Mouse (Mus musculus): ENCODE measurements around the gene Eaf2. TPM values are rescaled to one million over a fixed set of nuclear protein-coding genes. Genes with fewer than 3 reads are reported as not detected.

Eaf2 gene
- total and polyA plus RNA-seq, 3 experiments, result 3.5 to 7.4 (median 5.0) TPM

GRCm38 (mm10) chr16:36821474-36821873 lies 53.3 kb downstream of the Eaf2 start (continued):
- TF ChIP-seq EP300 (IDR thresholded peaks at IDR 0.05; ENCODE audit: low read length) (peak; percentile 82), MEF2A (IDR thresholded peaks at IDR 0.05; ENCODE audit: borderline replicate concordance, low read depth, low read length) (0 out of 2 replicates have a peak, but pooled peaks have one; percentile 64), HCFC1 (IDR thresholded peaks at IDR 0.05; ENCODE audit: low read depth, low read length) (peak; percentile 54), ELF1 (IDR thresholded peaks at IDR 0.05; ENCODE audit: low read depth, low read length) (peak; percentile 71), POLR2A (IDR thresholded peaks at IDR 0.05; ENCODE audit: low read depth, low read length) (peak; percentile 64), UBTF (IDR thresholded peaks at IDR 0.05; ENCODE audit: low read depth, low read length) (no peak), USF2 (conservative IDR thresholded peaks at IDR 0.05; ENCODE audit: low read depth, low read length) (no peak)

DNA sequence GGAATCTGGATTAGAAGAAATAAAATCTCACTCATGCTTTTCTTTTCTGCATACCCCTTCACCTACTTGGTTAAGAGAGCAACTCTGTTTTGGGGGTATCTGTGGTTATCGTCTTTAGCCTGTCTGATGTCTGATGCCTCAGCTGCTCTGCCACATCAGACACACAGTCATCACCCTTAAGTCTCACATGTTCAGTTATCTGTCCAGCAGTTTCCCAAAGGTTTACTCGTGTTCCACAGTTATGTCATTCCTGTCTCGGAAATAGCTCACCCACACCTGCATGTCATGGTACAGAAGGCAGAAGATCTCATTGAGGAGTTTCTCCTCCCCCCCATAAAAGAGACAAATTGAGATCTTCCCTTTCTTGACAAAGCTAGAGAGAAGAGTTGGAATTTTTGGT lies 54.1 kb downstream of the Eaf2 start:
- dilution Hi-C loops (cut with MboI; ENCODE audit: extremely low pct_ligation_motif_present, extremely low pct_unique_long_range_greater_than_20kb, low sequenced_read_pairs), result no loop called here
- H3K4me1 ChIP-seq (ENCODE audit: control insufficient read depth in 1 of 2, insufficient read depth in 2 of 2), result peaks cover 5 to 27% of the 10 kb centered on the region in 2 experiments
- H3K27ac ChIP-seq (ENCODE audit: insufficient read depth, low read depth), result no peak overlapping the region
- in situ Hi-C loops (cut with MboI; ENCODE audit: low pct_ligation_motif_present, low pct_unique_long_range_greater_than_20kb, low sequenced_read_pairs), result no loop called here
- peak overlapping the region; percentile 60 for H3K9ac ChIP-seq (ENCODE audit: insufficient read depth, low read depth)
- H3K4me3 ChIP-seq (replicated peaks in 1 of 3; ENCODE audit: low read depth in 2 of 3, low read length in 2 of 3, poor library complexity in 1 of 3), result no peak overlapping the region
- H3K27me3 ChIP-seq (replicated peaks), result no peaks in the 10 kb centered on the region
- no peaks in the 10 kb centered on the region for H3K36me3 ChIP-seq (replicated peaks in 1 of 2; ENCODE audit: control insufficient read depth in 1 of 2, insufficient read depth in 1 of 2, low read length in 1 of 2)
- peak overlapping the region; percentile 99 for H3K4me2 ChIP-seq (ENCODE audit: insufficient read depth, low read depth, poor library complexity, severe bottlenecking)
- no peaks in the 10 kb centered on the region for H3K9me3 ChIP-seq (replicated peaks; ENCODE audit: low read length)
- TF ChIP-seq SIN3A (IDR thresholded peaks at IDR 0.05; ENCODE audit: low read length) (no peak), EP300 (IDR thresholded peaks at IDR 0.05; ENCODE audit: low read length) (peak; percentile 71), MEF2A (IDR thresholded peaks at IDR 0.05; ENCODE audit: borderline replicate concordance, low read depth, low read length) (peak; percentile 74; the same call in 1 of the 2 replicates), CTCF (conservative IDR thresholded peaks at IDR 0.05 in 1 of 2, IDR thresholded peaks at IDR 0.05 in 1 of 2; ENCODE audit: low read depth in 2 of 2, low read length in 2 of 2) (no peak), BHLHE40 (IDR thresholded peaks at IDR 0.05; ENCODE audit: low read depth, low read length) (peak; percentile 79), ETS1 (conservative IDR thresholded peaks at IDR 0.05; ENCODE audit: low read depth, low read length) (peak; percentile 93), ZNF384 (IDR thresholded peaks at IDR 0.05; ENCODE audit: low read depth, low read length) (no peak), MAX (IDR thresholded peaks at IDR 0.05; ENCODE audit: low read length) (peak; percentile 23; the same call in 1 of the 2 replicates), IRF4 (IDR thresholded peaks at IDR 0.05; ENCODE audit: low read depth, low read length) (0 out of 2 replicates have a peak, but pooled peaks have one; percentile 7), TCF12 (IDR thresholded peaks at IDR 0.05; ENCODE audit: low read depth, low read length) (peak; percentile 61; the same call in 1 of the 2 replicates), MYC (IDR thresholded peaks at IDR 0.05; ENCODE audit: low read depth, low read length) (0 out of 2 replicates have a peak, but pooled peaks have one; percentile 68), KAT2A (IDR thresholded peaks at IDR 0.05; ENCODE audit: insufficient replicate concordance, low read length) (no peak)
- peak; percentile 60 for DNase-seq (ENCODE audit: extremely low read depth)
- H3K79me2 ChIP-seq (replicated peaks; ENCODE audit: control insufficient read depth, extremely low read depth, insufficient read depth, poor library complexity, severe bottlenecking), result no peaks in the 10 kb centered on the region

DNA sequence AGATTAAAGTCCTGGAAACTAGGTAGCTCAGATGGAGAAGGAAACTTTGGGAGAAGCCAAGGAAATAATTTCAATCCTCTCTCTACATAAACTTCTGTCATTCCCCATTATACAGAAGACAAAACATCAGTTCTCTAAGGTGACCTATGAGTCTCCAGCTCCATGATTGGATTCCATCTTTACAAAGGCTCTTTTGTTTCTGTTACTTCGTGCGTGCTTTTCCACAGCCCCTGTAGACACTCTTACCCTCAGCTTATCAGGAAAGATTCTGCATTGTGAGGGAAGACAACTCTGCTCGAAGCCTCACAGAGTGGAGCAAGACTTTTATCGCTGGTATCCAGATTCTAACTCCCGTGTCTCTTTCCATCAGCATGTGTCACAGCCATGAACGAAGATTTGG lies 54.8 kb downstream of the Eaf2 start:
- no peaks in the 10 kb centered on the region for H3K27me3 ChIP-seq (replicated peaks)
- no peaks in the 10 kb centered on the region for H3K9me3 ChIP-seq (replicated peaks; ENCODE audit: low read length)
- DNase-seq (ENCODE audit: extremely low read depth), result no peak
- dilution Hi-C loops (cut with MboI; ENCODE audit: extremely low pct_ligation_motif_present, extremely low pct_unique_long_range_greater_than_20kb, low sequenced_read_pairs), result no loop called here
- H3K36me3 ChIP-seq (replicated peaks in 1 of 2; ENCODE audit: control insufficient read depth in 1 of 2, insufficient read depth in 1 of 2, low read length in 1 of 2), result no peaks in the 10 kb centered on the region
- H3K4me3 ChIP-seq (replicated peaks in 1 of 3; ENCODE audit: low read depth in 2 of 3, low read length in 2 of 3, poor library complexity in 1 of 3), result no peak overlapping the region
- no peak overlapping the region for H3K27ac ChIP-seq (ENCODE audit: insufficient read depth, low read depth)
- no peaks in the 10 kb centered on the region for H3K79me2 ChIP-seq (replicated peaks; ENCODE audit: control insufficient read depth, extremely low read depth, insufficient read depth, poor library complexity, severe bottlenecking)
- H3K4me1 ChIP-seq (ENCODE audit: control insufficient read depth in 1 of 2, insufficient read depth in 2 of 2), result peaks cover 5 to 27% of the 10 kb centered on the region in 2 experiments
- in situ Hi-C loops (cut with MboI; ENCODE audit: low pct_ligation_motif_present, low pct_unique_long_range_greater_than_20kb, low sequenced_read_pairs), result no loop called here
- TF ChIP-seq SMC3 (IDR thresholded peaks at IDR 0.05; ENCODE audit: low read depth, low read length), result no peak
- TF ChIP-seq POLR2AphosphoS2 (IDR thresholded peaks at IDR 0.05; ENCODE audit: low read depth, low read length), result no peak
- TF ChIP-seq USF2 (conservative IDR thresholded peaks at IDR 0.05; ENCODE audit: low read depth, low read length), result no peak
- TF ChIP-seq KAT2A (IDR thresholded peaks at IDR 0.05; ENCODE audit: insufficient replicate concordance, low read length), result no peak
- TF ChIP-seq ELF1 (IDR thresholded peaks at IDR 0.05; ENCODE audit: low read depth, low read length), result no peak
- TF ChIP-seq HCFC1 (IDR thresholded peaks at IDR 0.05; ENCODE audit: low read depth, low read length), result no peak
- TF ChIP-seq RAD21 (IDR thresholded peaks at IDR 0.05; ENCODE audit: low read depth, low read length), result no peak
- no peak for TF ChIP-seq ZKSCAN1 (IDR thresholded peaks at IDR 0.05; ENCODE audit: borderline replicate concordance, low read depth, low read length)
- TF ChIP-seq NELFE (IDR thresholded peaks at IDR 0.05; ENCODE audit: low read depth, low read length), result no peak
- no peak for TF ChIP-seq MAX (IDR thresholded peaks at IDR 0.05; ENCODE audit: low read length)
- no peak overlapping the region for H3K4me2 ChIP-seq (ENCODE audit: insufficient read depth, low read depth, poor library complexity, severe bottlenecking)
- H3K9ac ChIP-seq (ENCODE audit: insufficient read depth, low read depth), result no peak overlapping the region
